Mouse (Mus musculus) megakaryocyte progenitor cell, adult 5-6 weeks (primary cell): ENCODE measurements around the gene Nucb1. TPM values are rescaled to one million over a fixed set of nuclear protein-coding genes. Genes with fewer than 3 reads are reported as not detected.

Experiments
- ATAC-seq: replicated peaks from 2 replicates; pipeline ENCODE4 v1.8.0; 2016; ENCODE audit warnings: mild to moderate bottlenecking, moderate TSS enrichment, inconsistent platforms; ENCODE audit not compliant: poor library complexity
- total RNA-seq, 2 experiments: library from RNA; stranded (forward) in 1 of 2; stranded (reverse) in 1 of 2; fragments of 157-497, 149-512 nt in 1 of 2; fragments of 200-1000 nt in 1 of 2; gene quantifications; 2 replicates each; pipeline versions ENCODE4 v1.2.3 to v1.2.4; 2015 to 2017

The Nucb1 gene
- total RNA-seq, 2 experiments from 2014 or later = 112 to 387 TPM

GRCm38 (mm10) chr7:45443526-45444420 is 66.4 kb downstream of the Nucb1 start:
- no peak for ATAC-seq

Other genes with a start within 250 kb of the Nucb1 start
Only the 30 nearest of the 34 such genes appear.
- gene Trpm4, start 176.6 kb downstream of the Nucb1 start, total RNA-seq (2015) = 1.0 and 1.8 TPM in 2 replicates
- gene Trpm4, start 176.6 kb downstream of the Nucb1 start, total RNA-seq (2017) = 1.2 and 1.4 TPM in 2 replicates
- gene Hrc, start 175.1 kb downstream of the Nucb1 start, total RNA-seq (2015) = not detected in 2 replicates
- gene Hrc, start 175.1 kb downstream of the Nucb1 start, total RNA-seq (2017) = not detected in 2 replicates
- gene Ppfia3, start 143.4 kb downstream of the Nucb1 start, total RNA-seq (2015) = not detected in 2 replicates
- not detected in 2 replicates for gene Ppfia3, start 143.4 kb downstream of the Nucb1 start, total RNA-seq (2017)
- not detected in 2 replicates for gene Lin7b, start 139.8 kb downstream of the Nucb1 start, total RNA-seq (2015)
- gene Lin7b, start 139.8 kb downstream of the Nucb1 start, total RNA-seq (2017) = not detected in 2 replicates
- 105 and 107 TPM in 2 replicates for gene Snrnp70, start 114.7 kb downstream of the Nucb1 start, total RNA-seq (2015)
- gene Snrnp70, start 114.7 kb downstream of the Nucb1 start, total RNA-seq (2017) = 387 and 490 TPM in 2 replicates
- gene Kcna7, start 104.8 kb downstream of the Nucb1 start, total RNA-seq (2015) = not detected in 2 replicates
- not detected in 2 replicates for gene Kcna7, start 104.8 kb downstream of the Nucb1 start, total RNA-seq (2017)
- gene Ntf5, start 96.7 kb downstream of the Nucb1 start, total RNA-seq (2015) = 0.10 TPM in 1 of 2 replicates, not detected in the other
- not detected in 2 replicates for gene Ntf5, start 96.7 kb downstream of the Nucb1 start, total RNA-seq (2017)
- gene Lhb, start 89.6 kb downstream of the Nucb1 start, total RNA-seq (2015) = not detected in 2 replicates
- gene Lhb, start 89.6 kb downstream of the Nucb1 start, total RNA-seq (2017) = not detected in 2 replicates
- gene Gys1, start 75.6 kb downstream of the Nucb1 start, total RNA-seq (2015) = 22.6 and 26.2 TPM in 2 replicates
- 22.3 and 24.4 TPM in 2 replicates for gene Gys1, start 75.6 kb downstream of the Nucb1 start, total RNA-seq (2017)
- gene Ruvbl2, start 72.3 kb downstream of the Nucb1 start, total RNA-seq (2015) = 180 and 205 TPM in 2 replicates
- 170 and 193 TPM in 2 replicates for gene Ruvbl2, start 72.3 kb downstream of the Nucb1 start, total RNA-seq (2017)
- gene Ftl1, start 50.5 kb downstream of the Nucb1 start, total RNA-seq (2015) = 1,479 and 1,608 TPM in 2 replicates
- 770 and 961 TPM in 2 replicates for gene Ftl1, start 50.5 kb downstream of the Nucb1 start, total RNA-seq (2017)
- gene Bax, start 43.5 kb downstream of the Nucb1 start, total RNA-seq (2015) = 20.7 and 21.5 TPM in 2 replicates
- 29.6 and 35.2 TPM in 2 replicates for gene Bax, start 43.5 kb downstream of the Nucb1 start, total RNA-seq (2017)
- 0.07 TPM in 1 of 2 replicates, not detected in the other for gene Tulp2, start 28.5 kb downstream of the Nucb1 start, total RNA-seq (2015)
- gene Tulp2, start 28.5 kb downstream of the Nucb1 start, total RNA-seq (2017) = not detected in 2 replicates
- gene Gm45808, start 23.6 kb downstream of the Nucb1 start, total RNA-seq (2015) = not detected in 2 replicates
- gene Gm45808, start 23.6 kb downstream of the Nucb1 start, total RNA-seq (2017) = not detected in 2 replicates
- gene Dhdh, start 21.6 kb downstream of the Nucb1 start, total RNA-seq (2015) = 18.6 and 22.4 TPM in 2 replicates
- gene Dhdh, start 21.6 kb downstream of the Nucb1 start, total RNA-seq (2017) = 18.1 and 20.7 TPM in 2 replicates
- gene Ppp1r15a, start 15.9 kb upstream of the Nucb1 start, total RNA-seq (2015) = 46.2 and 56.7 TPM in 2 replicates
- gene Ppp1r15a, start 15.9 kb upstream of the Nucb1 start, total RNA-seq (2017) = 70.0 and 90.7 TPM in 2 replicates
- gene Plekha4, start 15.9 kb upstream of the Nucb1 start, total RNA-seq (2015) = 0.67 TPM in 1 of 2 replicates, not detected in the other
- 0.04 and 0.34 TPM in 2 replicates for gene Plekha4, start 15.9 kb upstream of the Nucb1 start, total RNA-seq (2017)
- 0.22 and 5.5 TPM in 2 replicates for gene Hsd17b14, start 44.5 kb upstream of the Nucb1 start, total RNA-seq (2015)
- 1.2 and 8.2 TPM in 2 replicates for gene Hsd17b14, start 44.5 kb upstream of the Nucb1 start, total RNA-seq (2017)
- gene Bcat2, start 59.7 kb upstream of the Nucb1 start, total RNA-seq (2015) = 43.5 and 55.9 TPM in 2 replicates
- 37.0 and 44.0 TPM in 2 replicates for gene Bcat2, start 59.7 kb upstream of the Nucb1 start, total RNA-seq (2017)
- gene Fgf21, start 105.1 kb upstream of the Nucb1 start, total RNA-seq (2015) = not detected in 2 replicates
- gene Fgf21, start 105.1 kb upstream of the Nucb1 start, total RNA-seq (2017) = not detected in 2 replicates
- not detected in 2 replicates for gene Fut1, start 106.9 kb upstream of the Nucb1 start, total RNA-seq (2015)
- gene Fut1, start 106.9 kb upstream of the Nucb1 start, total RNA-seq (2017) = not detected in 2 replicates
- gene Izumo1, start 111.4 kb upstream of the Nucb1 start, total RNA-seq (2015) = 0.32 TPM in 1 of 2 replicates, not detected in the other
- 0.24 TPM in 1 of 2 replicates, not detected in the other for gene Izumo1, start 111.4 kb upstream of the Nucb1 start, total RNA-seq (2017)
- gene Rasip1, start 117.1 kb upstream of the Nucb1 start, total RNA-seq (2015) = 0.10 TPM in 1 of 2 replicates, not detected in the other
- 0.08 TPM in 1 of 2 replicates, not detected in the other for gene Rasip1, start 117.1 kb upstream of the Nucb1 start, total RNA-seq (2017)
- gene Mamstr, start 129.6 kb upstream of the Nucb1 start, total RNA-seq (2015) = 0.64 TPM in 1 of 2 replicates, not detected in the other
- 0.12 TPM in 1 of 2 replicates, not detected in the other for gene Mamstr, start 129.6 kb upstream of the Nucb1 start, total RNA-seq (2017)
- not detected in 2 replicates for gene Fut2, start 156.0 kb upstream of the Nucb1 start, total RNA-seq (2015)
- gene Fut2, start 156.0 kb upstream of the Nucb1 start, total RNA-seq (2017) = not detected in 2 replicates
- not detected in 2 replicates for gene Ntn5, start 173.6 kb upstream of the Nucb1 start, total RNA-seq (2015)
- not detected in 2 replicates for gene Ntn5, start 173.6 kb upstream of the Nucb1 start, total RNA-seq (2017)
- gene Sec1, start 184.0 kb upstream of the Nucb1 start, total RNA-seq (2015) = not detected in 2 replicates
- not detected in 2 replicates for gene Sec1, start 184.0 kb upstream of the Nucb1 start, total RNA-seq (2017)
- gene Car11, start 189.4 kb upstream of the Nucb1 start, total RNA-seq (2015) = not detected in 2 replicates
- gene Car11, start 189.4 kb upstream of the Nucb1 start, total RNA-seq (2017) = not detected in 2 replicates
- gene Dbp, start 194.7 kb upstream of the Nucb1 start, total RNA-seq (2015) = 3.6 and 5.6 TPM in 2 replicates
- gene Dbp, start 194.7 kb upstream of the Nucb1 start, total RNA-seq (2017) = 6.2 and 7.2 TPM in 2 replicates
- 1,825 and 1,988 TPM in 2 replicates for gene Rpl18, start 205.1 kb upstream of the Nucb1 start, total RNA-seq (2015)
- gene Rpl18, start 205.1 kb upstream of the Nucb1 start, total RNA-seq (2017) = 1,777 and 2,306 TPM in 2 replicates